Mouse (Mus musculus): ENCODE measurements at regions not wholly inside any gene's neighbourhood (a gene's known extent, or its start where the extent isn't known, plus 50 kb on each side); places are given as distances from the start of the nearest gene placed in this dataset.
A peak's percentile ranks its signal among the peaks of the same experiment; 100 is the strongest.
"Not testable (repeated sequence)": the region's sequence is repeated elsewhere in the genome, so short reads cannot be mapped to it uniquely, and the experiment has no call there.

DNA sequence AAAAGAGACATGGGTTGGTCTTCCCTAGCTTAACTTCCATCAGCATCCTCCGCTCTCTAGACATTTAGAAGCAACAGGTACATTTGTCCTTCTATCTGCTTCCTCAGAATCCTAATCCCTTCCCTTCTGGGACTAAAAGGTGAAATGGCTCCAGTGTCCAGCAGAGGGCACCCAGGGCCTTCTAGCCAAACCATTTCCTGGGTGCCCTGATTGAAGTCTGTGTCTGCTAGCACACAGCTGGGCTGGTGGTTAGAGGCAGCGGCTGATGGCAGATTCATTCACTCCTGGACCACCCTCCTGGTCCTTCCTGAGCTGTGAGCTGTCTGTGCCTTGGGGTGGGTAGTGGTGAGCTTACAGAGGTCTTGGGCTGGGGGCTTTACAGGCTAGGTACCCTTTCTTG, 76.5 kb upstream of the Col13a1 start:
- DNase-seq (ENCODE audit: low read depth, low spot score), result peak; percentile 81

GRCm38 (mm10) chr10:62049782-62050192, 70.9 kb upstream of the Col13a1 start:
- no peak for DNase-seq (ENCODE audit: low read depth, low spot score)

DNA sequence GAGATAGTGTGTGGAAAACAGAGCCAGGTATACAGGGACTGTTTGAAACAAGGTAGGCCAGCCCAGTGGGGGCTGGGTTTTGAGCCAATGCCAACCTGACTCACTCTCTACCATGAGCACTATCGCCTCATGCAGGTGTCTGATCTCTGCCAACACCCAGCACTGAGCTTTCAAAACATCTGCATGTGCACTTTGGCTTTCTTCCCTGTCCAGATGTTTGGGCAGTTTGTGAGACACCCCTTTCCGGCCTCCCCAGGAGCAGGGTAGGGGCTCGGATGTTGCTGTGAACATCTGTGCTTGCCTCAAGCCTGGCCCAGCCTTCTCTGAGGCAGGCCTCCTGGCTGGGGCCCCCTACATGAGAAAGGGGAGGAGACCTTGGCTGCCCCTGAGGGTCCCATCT, 65.5 kb upstream of the Col13a1 start:
- DNase-seq (ENCODE audit: low read depth, low spot score), result no peak

DNA sequence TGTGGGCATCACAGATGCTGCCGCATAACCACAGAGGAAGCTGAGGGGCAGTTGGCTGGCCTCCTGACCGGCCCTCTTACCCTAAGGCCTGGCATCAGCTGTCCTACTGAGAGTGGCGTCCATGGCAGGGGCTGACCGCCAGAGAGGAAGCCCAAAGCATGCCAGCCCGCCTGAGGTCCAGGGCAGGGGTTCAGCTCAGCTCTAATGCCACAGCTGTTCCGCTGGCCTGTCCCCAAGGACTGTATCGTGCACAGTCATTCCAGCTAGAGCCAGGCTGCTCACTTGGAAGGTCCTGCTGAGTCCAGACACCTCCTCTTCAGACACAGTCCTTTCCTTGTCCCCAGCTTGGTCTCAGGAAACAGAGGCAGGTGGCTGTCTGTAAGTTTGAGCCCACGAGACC, 61.0 kb upstream of the Col13a1 start:
- DNase-seq (ENCODE audit: low read depth, low spot score), result no peak

- no peak for DNase-seq (ENCODE audit: low read depth, low spot score)
Measured at GRCm38 (mm10) chr10:62038656-62039055, 59.7 kb upstream of the Col13a1 start.

GRCm38 (mm10) chr10:62037402-62038199, 58.7 kb upstream of the Col13a1 start:
- DNase-seq (ENCODE audit: low read depth, low spot score), result no peak

GRCm38 (mm10) chr10:62036815-62037214, 57.9 kb upstream of the Col13a1 start:
- no peak for DNase-seq (ENCODE audit: low read depth, low spot score)

DNA sequence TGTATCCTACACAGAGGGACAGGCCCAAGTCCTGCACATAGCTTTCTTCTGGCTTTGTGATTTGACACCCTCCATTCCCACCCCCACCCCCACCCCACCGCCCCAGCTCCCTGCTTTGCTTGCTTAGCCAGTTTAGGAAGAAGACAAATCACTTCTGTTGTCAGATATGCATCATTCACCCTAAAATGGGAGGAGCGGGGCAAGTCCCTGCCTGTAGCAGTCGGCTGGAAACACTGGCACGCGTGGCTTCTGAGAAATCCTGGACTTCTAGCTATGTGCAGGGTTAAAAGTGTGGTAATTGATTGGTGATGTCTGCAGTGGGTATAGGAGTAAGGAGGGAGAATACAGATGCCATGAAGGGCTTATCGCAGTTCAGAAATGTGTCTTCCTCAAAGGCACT, 55.4 kb upstream of the Col13a1 start:
- no peak for DNase-seq (ENCODE audit: low read depth, low spot score)

DNA sequence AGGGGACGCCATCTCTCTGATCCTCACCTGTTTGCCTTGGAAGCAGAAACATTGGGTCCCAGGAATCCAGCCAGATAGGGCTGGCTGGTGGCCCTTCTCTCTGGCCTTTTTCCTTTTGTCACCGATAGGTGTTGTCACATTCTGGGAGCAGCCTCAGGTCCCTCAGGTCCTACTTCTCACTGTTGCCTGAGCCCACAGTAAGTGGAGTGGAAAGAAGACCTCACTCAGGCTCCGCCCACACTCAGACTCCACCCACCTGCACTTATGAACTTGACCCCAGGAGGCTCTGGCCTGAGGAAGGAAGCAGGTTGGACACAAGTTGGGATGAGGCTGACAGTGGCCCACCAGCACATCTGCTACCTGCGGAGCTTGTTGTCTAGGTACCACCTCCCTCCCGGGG, 54.8 kb upstream of the Col13a1 start:
- peak; percentile 5 for DNase-seq (ENCODE audit: low read depth, low spot score)

DNA sequence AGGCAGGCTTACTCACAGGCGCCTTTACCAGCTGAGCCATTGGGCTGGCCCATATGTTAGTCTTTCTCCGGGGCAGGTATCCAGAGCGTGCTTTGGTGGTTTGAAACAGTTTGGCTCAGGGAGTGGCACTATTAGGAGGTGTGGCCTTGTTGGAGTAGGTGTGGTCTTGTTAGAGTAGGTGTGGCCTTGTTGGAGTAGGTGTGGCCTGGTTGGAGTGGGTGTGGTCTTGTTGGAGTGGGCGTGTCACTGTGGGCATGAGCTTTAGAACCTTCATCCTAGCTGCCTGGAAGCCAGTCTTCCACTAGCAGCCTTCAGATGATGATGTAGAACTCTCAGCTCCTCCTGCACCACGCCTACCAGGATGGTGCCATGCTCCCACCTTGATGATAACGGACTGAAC, 53.1 kb upstream of the Col13a1 start:
- DNase-seq (ENCODE audit: low read depth, low spot score), result not testable (repeated sequence)

- no peak for DNase-seq (ENCODE audit: low read depth, low spot score)
Measured at GRCm38 (mm10) chr10:62029271-62029670, 50.4 kb upstream of the Col13a1 start.
